Mouse (Mus musculus): ENCODE data around the gene Cfap65.

- TF ChIP-seq POLR2A (IDR thresholded peaks at IDR 0.05; ENCODE audit: borderline replicate concordance, low read depth, low read length) (no peak), CTCF (IDR thresholded peaks at IDR 0.05; ENCODE audit: low read depth, low read length) (no peak)
These were observed 7.6 kb downstream of the Cfap65 start for GRCm38 (mm10) chr1:74927621-74928296.

Measured in bone marrow macrophage, adult 2 months (primary cell).